21 mouse cellular contexts compared by ENCODE assay signal in the genomic region with DNA sequence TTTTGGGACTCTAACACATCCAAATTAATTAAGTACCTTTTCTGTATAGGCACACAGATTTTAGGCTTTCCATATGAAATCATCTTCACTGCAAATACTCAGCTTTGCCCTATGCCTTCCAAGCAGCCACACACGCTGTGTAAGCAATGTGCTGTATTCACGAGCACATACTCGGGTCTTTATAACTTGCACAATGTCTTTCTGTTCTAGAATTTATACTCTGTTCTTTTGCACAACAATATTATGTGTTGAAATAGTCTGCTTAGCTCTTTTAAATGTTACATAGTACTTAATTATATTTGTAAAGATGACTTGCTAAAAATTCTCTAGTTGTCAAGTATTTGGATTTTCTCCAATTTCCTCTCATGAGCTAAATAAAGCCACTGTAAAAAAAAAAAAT. TPM values are rescaled to one million over a fixed set of nuclear protein-coding genes. Genes with fewer than 3 reads are reported as not detected.
DNase-seq lines count a peak whose midpoint lies in the region; ATAC-seq and TF ChIP-seq lines count a peak whose summit lies in the region.
"Had no signal": no experiment of that assay in that cellular context is flagged by ENCODE, and none has a peak within 500 bp of the region (broad histone marks: within the 10 kb centered on the region; RNA-seq: fewer than 3 reads in every experiment).

No protein-coding gene starts in this region.

- no peak for TF ChIP-seq POLR2A in olfactory bulb, adult 2 months (IDR thresholded peaks at IDR 0.05; ENCODE audit: insufficient read depth, low read depth, low read length)

- ATAC-seq in heart, embryonic 16.5 days (replicated peaks; ENCODE audit: extremely low read depth, insufficient read depth, low FRiP score), result no peak
- ATAC-seq in lung, embryonic 15.5 days (ENCODE audit: borderline replicate concordance, extremely low read depth, low FRiP score, low TSS enrichment), result peak; percentile 77; the same call in 1 of the 2 replicates
- no peak for ATAC-seq in frontal cortex, adult (ENCODE audit: low TSS enrichment)
- ATAC-seq: hindbrain, postnatal 0 days had no signal

- H3K27me3 ChIP-seq in heart, embryonic 16.5 days (ENCODE audit: control insufficient read depth, insufficient read depth, low read length), result no peaks in the 10 kb centered on the region
- H3K27me3 ChIP-seq in lung, embryonic 15.5 days, result no peaks in the 10 kb centered on the region
- H3K27me3 ChIP-seq: embryonic facial prominence, embryonic 13.5 days; forebrain, embryonic 12.5 days; heart, embryonic 15.5 days; hindbrain, embryonic 12.5 days had no signal

- no peaks in the 10 kb centered on the region; the same call in 1 of the 2 replicates for H3K9me3 ChIP-seq in heart, embryonic 16.5 days (replicated peaks; ENCODE audit: control insufficient read depth, low read length)
- H3K9me3 ChIP-seq in lung, embryonic 15.5 days, result no peaks in the 10 kb centered on the region
- H3K9me3 ChIP-seq: embryonic facial prominence, embryonic 13.5 days; forebrain, embryonic 12.5 days; heart, embryonic 15.5 days; hindbrain, embryonic 12.5 days had no signal

- H3K4me3 ChIP-seq in heart, embryonic 16.5 days (ENCODE audit: low read length), result no peak overlapping the region
- H3K4me3 ChIP-seq in lung, embryonic 15.5 days, result no peak overlapping the region
- H3K4me3 ChIP-seq in brown adipose tissue, adult 24 weeks (ENCODE audit: insufficient read depth, low read depth, low read length), result no peak overlapping the region
- no peak overlapping the region for H3K4me3 ChIP-seq in olfactory bulb, adult 2 months (ENCODE audit: insufficient read depth, low read depth, low read length)
- H3K4me3 ChIP-seq: embryonic facial prominence, embryonic 13.5 days; forebrain, embryonic 12.5 days; heart, embryonic 15.5 days; hindbrain, embryonic 12.5 days had no signal

- no peak for DNase-seq in heart, postnatal 14 days
- DNase-seq in lung, postnatal 25 days (ENCODE audit: low spot score), result no peak
- DNase-seq: adrenal gland, adult 8-10 months; cerebellum, adult 11-12 months; cerebellum, adult 9-10 months; cerebellum, postnatal 36 days; gastrocnemius, postnatal 14 days; heart, postnatal 4 days; kidney, adult 11 months had no signal

- H3K27ac ChIP-seq in heart, embryonic 16.5 days (ENCODE audit: low read length), result peak overlapping the region; percentile 45
- peak overlapping the region; percentile 16; the same call in 1 of the 2 replicates for H3K27ac ChIP-seq in lung, embryonic 15.5 days
- peak overlapping the region; percentile 63 for H3K27ac ChIP-seq in brown adipose tissue, adult 24 weeks (replicated peaks; ENCODE audit: low read depth, low read length)
- peak overlapping the region; percentile 62; the same call in 1 of the 2 replicates for H3K27ac ChIP-seq in olfactory bulb, adult 2 months (ENCODE audit: insufficient read depth, low read depth, low read length)
- H3K27ac ChIP-seq: embryonic facial prominence, embryonic 13.5 days; forebrain, embryonic 12.5 days; heart, embryonic 15.5 days; hindbrain, embryonic 12.5 days; hindbrain, postnatal 0 days had no signal

- TF ChIP-seq CTCF in olfactory bulb, adult 2 months (IDR thresholded peaks at IDR 0.05; ENCODE audit: insufficient read depth, low read depth, low read length), result no peak

- H3K4me1 ChIP-seq in heart, embryonic 16.5 days (ENCODE audit: control insufficient read depth, insufficient read depth, low read length), result peaks cover 11% of the 10 kb centered on the region; the same call in 1 of the 2 replicates
- no peaks in the 10 kb centered on the region for H3K4me1 ChIP-seq in lung, embryonic 15.5 days
- peaks cover 4% of the 10 kb centered on the region; the same call in 1 of the 2 replicates for H3K4me1 ChIP-seq in brown adipose tissue, adult 24 weeks (ENCODE audit: control insufficient read depth, insufficient read depth, insufficient read length, low read length)
- no peaks in the 10 kb centered on the region for H3K4me1 ChIP-seq in olfactory bulb, adult 2 months (ENCODE audit: control insufficient read depth, insufficient read depth, low read length)
- H3K4me1 ChIP-seq: embryonic facial prominence, embryonic 13.5 days; forebrain, embryonic 12.5 days; hindbrain, embryonic 12.5 days had no signal

- H3K9ac ChIP-seq in heart, embryonic 16.5 days (ENCODE audit: low read length), result no peak overlapping the region
- no peak overlapping the region for H3K9ac ChIP-seq in lung, embryonic 15.5 days
- H3K9ac ChIP-seq: embryonic facial prominence, embryonic 13.5 days; forebrain, embryonic 12.5 days; heart, embryonic 15.5 days; hindbrain, embryonic 12.5 days had no signal

- H3K4me2 ChIP-seq in heart, embryonic 16.5 days (ENCODE audit: low read depth, low read length), result no peak overlapping the region
- H3K4me2 ChIP-seq in lung, embryonic 15.5 days, result no peak overlapping the region
- H3K4me2 ChIP-seq: embryonic facial prominence, embryonic 13.5 days; forebrain, embryonic 12.5 days; heart, embryonic 15.5 days; hindbrain, embryonic 12.5 days had no signal

- H3K36me3 ChIP-seq in heart, embryonic 16.5 days (ENCODE audit: control insufficient read depth, insufficient read depth), result no peaks in the 10 kb centered on the region
- H3K36me3 ChIP-seq in lung, embryonic 15.5 days, result no peaks in the 10 kb centered on the region
- H3K36me3 ChIP-seq: embryonic facial prominence, embryonic 13.5 days; forebrain, embryonic 12.5 days; heart, embryonic 15.5 days; hindbrain, embryonic 12.5 days had no signal

- 64% methylated on average over 3 of the region's 3 CpGs for WGBS in heart, embryonic 16.5 days
- WGBS in lung, embryonic 15.5 days, result 44% methylated on average over 3 of the region's 3 CpGs
- WGBS in olfactory bulb, adult 2 months, result 51% methylated on average over 3 of the region's 3 CpGs

- intact Hi-C loops in heart, postnatal 14 days (cut with DNase I), result no loop called here

RNA-seq across cellular contexts. Expression of gene Dpt, which starts 29.8 kb away (rescaled TPM):
- polyA plus RNA-seq in heart, embryonic 16.5 days (2015; fragmentation: Nextera tagmentation; extraction: Ambion mirVana), result 86.5 and 96.2 TPM in 2 replicates
- total RNA-seq in heart, postnatal 14 days (2021), result 100 to 1,000 TPM; 149 to 156 TPM
- polyA plus RNA-seq in lung, embryonic 15.5 days (2015; fragmentation: Nextera tagmentation; extraction: Ambion mirVana), result 15.1 and 19.8 TPM in 2 replicates
- polyA plus RNA-seq in brown adipose tissue, adult 24 weeks (2012; ENCODE audit: insufficient read depth, insufficient read length, missing spikeins), result 153 and 231 TPM in 2 replicates
- polyA plus RNA-seq in olfactory bulb, adult 2 months (2012; ENCODE audit: insufficient read depth, insufficient read length, low replicate concordance, missing spikeins), result not detected in 2 replicates
- total RNA-seq: ES-E14; granulocyte monocyte progenitor cell, adult 5-6 weeks had no signal
- polyA plus RNA-seq: forebrain, embryonic 12.5 days had no signal

Comparison
In these comparisons a context has a peak if more than half of its experiments do, and no peak if none do; other contexts are left out.
1. RNA of gene Dpt, which starts 29.8 kb away (polyA plus RNA-seq): 153 to 231 TPM in brown adipose tissue, adult 24 weeks, 86.5 to 96.2 TPM in heart, embryonic 16.5 days and 15.1 to 19.8 TPM in lung, embryonic 15.5 days; not detected in olfactory bulb, adult 2 months; every median in the first group is over 10 times any median in the second.
2. Peak in every context shown above with its lines, with median percentiles within 50 percentile points of each other: H3K27ac ChIP-seq.